Mouse (Mus musculus): Measurements from ENCODE around the gene Rad54l. TPM values are rescaled to one million over a fixed set of nuclear protein-coding genes. Genes with fewer than 3 reads are reported as not detected.

Gene Rad54l
- total RNA-seq, 1 experiment from 2014 or later: 2.9 TPM

DNA sequence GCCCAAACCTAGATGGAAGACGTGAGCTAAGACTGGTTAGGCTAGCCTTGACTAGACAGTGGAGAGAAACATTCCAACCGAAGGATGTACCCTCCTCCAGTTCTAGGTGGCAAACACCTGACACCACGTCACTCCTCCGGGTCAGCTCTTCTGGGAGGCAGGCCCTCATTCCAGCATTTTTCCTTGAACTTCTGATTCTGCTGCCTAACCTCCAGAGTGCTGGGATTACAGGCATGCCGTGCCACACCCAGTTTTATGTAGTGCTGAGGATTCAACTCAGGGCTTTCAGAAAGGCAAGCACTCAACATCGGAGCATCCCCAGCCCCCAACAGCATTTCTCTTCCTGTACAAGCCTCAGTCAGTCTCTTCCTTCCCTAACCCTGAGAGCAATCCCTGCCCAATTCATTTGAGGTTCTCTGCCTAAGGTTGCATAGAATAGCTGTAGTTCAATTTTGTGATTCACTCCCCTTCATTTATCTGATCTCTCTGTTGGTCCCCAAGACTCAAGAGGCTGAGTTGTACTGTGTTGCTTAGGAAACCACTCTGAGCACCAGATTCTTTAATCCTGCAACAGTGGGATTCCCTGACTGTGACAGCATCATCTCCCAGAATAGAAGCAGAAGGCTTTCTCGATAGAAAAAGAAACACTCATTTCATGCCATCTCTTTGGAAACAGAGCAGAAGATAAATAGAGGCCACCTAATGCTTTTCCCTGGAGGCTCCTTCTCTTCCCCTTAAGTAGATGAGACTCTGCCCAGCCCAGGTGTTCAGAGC is 17.5 kb upstream of the Rad54l start:
- DNase-seq: no peak

DNA sequence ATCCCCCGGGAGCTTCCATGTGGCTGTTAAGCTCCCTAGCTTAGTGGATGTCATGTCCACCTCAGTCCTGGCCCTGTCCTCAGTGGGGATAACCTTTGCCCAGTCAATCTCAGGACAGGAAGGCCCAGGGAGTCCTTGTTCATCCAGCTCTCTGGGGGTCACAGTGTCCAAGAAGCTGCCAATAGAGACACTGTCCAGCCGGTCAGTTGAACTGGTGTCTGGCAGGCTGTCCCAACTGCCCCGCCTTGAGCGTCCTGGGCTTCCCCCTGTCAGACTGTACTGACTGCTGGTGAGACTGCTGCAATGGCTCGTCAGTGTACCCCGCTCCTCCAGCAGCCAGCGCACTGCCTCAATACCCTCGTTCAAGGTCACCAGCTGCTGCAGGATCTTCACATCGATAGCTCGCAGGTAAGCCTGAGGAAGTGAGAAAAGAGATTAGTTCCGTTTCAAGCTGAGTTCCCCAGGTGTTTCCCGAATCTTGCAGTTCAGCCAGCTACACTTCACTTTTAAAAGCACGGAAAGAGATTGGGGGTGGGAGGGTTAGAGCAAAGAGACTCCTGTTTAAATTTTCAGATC is 14.0 kb upstream of the Rad54l start:
- no peak for DNase-seq

DNA sequence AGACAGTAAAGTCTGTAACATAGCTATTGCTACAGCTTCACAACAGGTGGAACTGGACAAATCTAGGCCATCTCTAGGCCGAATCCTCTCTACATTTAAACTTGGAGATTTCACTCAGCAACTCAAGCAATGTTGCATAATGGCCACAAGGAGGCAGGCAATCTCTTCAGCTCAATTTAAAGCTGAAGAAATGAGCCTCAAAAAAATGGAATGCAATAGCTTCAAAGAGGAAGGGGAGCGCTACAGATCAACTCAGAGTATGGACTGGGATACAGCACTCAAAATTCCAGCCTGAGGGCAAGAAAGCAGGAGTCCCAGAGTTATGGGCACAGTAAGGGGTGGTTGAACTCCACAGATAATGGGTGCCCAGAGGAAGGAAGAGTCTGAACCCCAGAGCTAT is 11.5 kb upstream of the Rad54l start:
- DNase-seq: no peak

- no peak for DNase-seq
Measured at GRCm38 (mm10) chr4:116133126-116133525, 9.6 kb upstream of the Rad54l start.

DNA sequence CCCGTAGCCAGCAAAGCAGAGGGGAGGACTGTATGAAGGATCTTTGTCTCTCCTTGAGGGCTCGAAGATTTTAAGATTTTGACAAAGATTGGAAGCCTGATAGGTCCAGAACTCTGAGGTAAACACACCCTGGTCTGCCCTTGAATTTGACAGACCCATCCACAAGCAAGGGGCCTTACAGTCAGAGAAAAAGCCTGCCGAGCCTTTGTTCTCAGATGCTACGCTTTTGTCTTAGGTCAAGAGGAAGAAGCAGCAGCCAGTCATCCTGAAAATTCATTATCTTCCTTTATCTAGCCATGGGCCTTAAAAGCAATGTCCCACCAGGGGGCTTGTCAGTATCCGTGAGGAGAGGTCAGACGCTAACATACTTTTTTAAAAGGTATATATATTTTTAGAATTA is 4.5 kb upstream of the Rad54l start:
- no peak for DNase-seq

- DNase-seq: no peak
Measured at GRCm38 (mm10) chr4:116125803-116126386, 2.4 kb upstream of the Rad54l start.

- DNase-seq: no peak
Measured at GRCm38 (mm10) chr4:116122762-116123161, 728 bp downstream of the Rad54l start.

DNA sequence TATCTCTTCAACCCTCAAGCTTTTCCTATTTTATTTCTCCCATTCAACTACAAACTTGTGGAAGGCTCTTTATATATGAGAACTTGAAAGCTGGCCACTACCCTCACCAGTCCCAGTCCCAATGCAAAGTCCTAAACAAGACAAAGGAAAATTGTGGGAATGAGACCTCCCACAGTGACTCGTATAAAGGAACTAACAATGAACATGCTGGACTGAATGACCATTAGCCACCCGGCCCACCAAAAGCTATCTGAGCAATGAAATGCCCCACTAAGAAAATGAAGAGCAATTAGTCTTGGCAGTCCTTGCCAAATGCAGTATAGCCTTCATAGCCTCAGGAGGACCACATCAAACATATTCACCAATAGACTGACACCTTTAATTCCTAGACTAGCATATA is 12.0 kb downstream of the Rad54l start:
- no peak for DNase-seq

- no peak for DNase-seq
Measured at GRCm38 (mm10) chr4:116110695-116111094, 12.8 kb downstream of the Rad54l start.

DNA sequence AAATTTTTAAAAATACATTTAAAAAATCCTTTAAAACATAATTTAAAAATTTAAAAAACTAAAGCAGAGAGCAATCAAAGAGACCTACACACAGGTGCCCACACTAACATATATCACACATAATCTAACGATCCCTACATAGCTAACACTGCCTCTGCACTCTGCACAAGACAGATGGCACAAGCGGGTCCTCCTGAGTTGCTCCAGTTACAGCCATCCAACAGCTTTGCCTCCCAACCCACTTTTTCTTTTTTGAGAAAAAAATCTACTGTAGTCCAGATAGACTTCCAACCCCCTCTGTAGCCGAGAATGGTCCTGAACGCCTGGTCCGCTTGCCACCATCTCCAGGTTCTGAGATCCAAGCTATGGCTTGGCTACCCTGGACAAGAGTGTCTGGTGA is 18.2 kb downstream of the Rad54l start:
- DNase-seq: no peak

DNA sequence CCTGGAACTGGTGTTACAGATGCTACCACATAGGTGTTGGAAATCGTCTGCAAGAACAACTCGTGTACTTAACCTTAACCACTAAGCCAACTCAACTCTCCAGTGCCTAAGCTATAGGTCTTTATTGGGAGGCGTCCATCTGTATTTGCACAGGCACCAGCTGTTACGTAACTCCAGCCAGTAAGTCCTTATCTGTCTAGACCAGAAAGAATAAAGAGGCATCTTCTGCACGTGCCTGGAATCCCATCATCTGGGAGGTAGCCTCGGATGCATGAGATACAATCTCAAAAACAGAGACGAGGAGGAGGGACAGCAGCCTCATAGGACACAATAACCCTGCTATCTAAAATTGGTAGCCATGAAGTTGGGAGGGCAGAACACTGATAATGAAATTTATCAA is 22.5 kb downstream of the Rad54l start:
- DNase-seq: no peak

GRCm38 (mm10) chr4:116097211-116097610 is 26.3 kb downstream of the Rad54l start:
- no peak for DNase-seq

DNA sequence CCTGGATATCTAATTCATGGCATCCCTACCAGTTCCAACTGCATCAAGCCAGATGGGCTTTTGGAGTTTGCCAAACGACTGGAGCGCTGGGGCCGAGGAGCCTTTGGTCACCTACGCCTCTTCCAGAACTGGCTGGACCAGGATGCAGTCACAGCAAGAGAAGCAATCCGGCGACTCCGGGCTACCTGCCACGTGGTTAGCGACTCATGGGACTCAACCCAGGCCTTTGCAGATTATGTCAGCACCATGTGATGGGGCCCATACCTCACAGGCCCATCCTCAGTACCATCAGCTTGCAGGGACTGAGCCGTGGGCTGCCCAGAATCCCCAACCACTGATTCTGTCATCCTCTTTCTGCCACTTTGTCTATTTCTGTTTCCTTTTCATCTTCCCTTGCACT is 27.2 kb downstream of the Rad54l start:
- no peak for DNase-seq

DNA sequence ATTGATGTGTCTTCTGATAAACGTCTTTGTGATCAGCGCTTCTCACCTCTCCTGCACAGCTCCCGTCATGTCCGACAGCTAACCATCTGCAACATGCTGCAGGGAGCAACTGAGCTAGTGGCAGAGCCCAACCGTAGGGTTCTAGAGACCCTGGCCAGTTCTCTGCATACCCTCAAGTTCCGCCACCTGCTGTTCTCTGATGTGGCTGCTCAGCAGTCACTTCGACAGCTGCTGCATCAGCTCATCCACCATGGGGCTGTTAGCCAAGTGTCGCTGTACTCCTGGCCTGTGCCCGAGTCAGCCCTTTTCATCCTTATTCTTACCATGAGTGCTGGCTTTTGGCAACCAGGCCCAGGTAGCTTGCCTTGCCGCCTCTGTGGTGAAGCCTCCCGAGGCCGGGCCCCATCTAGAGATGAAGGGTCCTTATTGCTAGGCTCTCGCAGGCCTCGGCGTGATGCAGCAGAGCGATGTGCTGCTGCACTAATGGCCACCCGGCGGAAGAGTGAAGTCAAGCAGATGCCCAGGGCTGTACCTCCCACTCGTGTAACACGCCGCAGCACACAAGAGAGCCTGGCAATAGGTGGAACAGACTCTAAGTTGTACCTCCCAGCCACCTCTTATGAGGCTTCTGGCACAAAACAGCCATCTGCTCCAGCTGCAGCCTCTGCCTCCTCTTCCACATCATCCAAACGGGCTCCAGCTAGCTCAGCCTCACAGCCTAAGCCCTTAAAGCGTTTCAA is 34.8 kb downstream of the Rad54l start:
- DNase-seq: no peak

DNA sequence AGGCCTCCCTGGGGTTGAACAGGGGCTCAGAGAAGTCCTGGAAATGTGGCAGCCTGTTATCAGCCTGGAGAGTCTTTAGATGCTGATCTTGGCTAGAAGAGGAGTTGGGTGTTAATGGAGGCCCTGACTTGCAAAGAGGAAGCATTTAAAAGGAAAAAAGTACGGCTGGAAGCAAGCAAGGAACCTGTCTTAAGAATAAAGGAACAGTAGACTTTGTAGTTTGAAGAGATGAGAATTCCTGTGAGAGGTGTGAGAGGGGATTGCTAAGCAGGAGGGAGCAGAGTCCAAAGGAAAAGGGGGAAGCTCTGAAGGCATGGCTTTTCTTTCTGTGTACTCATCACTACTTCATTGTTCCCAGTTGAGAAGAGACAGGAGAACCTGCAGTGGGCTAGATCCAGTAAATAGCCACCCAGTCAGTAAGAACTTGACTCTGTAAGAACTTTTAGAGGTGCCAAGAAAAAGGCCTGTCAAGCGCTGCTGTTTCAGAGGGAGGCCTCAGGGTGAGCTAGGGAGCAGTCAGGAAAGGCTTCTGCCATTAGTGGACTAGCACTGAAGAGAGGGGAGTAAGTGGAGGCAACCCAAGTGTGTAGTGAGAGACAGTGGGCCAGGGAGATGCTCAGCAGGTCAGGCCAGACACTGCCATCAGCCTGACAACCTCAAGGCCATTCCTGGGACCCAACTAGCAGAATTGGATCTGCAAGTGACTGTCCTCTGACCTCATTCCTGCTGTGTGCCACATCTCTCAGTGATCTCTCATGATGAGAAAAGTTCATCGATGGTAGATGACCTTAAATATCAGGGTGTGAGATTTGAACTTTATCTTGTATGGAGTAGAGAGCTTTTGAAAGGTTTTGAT is 46.0 kb downstream of the Rad54l start:
- peak; percentile 8 for DNase-seq

- DNase-seq: peak; percentile 42
Measured at GRCm38 (mm10) chr4:116076369-116077231, 46.9 kb downstream of the Rad54l start.

GRCm38 (mm10) chr4:116075631-116076368 is 47.7 kb downstream of the Rad54l start:
- peak; percentile 68 for DNase-seq

DNA sequence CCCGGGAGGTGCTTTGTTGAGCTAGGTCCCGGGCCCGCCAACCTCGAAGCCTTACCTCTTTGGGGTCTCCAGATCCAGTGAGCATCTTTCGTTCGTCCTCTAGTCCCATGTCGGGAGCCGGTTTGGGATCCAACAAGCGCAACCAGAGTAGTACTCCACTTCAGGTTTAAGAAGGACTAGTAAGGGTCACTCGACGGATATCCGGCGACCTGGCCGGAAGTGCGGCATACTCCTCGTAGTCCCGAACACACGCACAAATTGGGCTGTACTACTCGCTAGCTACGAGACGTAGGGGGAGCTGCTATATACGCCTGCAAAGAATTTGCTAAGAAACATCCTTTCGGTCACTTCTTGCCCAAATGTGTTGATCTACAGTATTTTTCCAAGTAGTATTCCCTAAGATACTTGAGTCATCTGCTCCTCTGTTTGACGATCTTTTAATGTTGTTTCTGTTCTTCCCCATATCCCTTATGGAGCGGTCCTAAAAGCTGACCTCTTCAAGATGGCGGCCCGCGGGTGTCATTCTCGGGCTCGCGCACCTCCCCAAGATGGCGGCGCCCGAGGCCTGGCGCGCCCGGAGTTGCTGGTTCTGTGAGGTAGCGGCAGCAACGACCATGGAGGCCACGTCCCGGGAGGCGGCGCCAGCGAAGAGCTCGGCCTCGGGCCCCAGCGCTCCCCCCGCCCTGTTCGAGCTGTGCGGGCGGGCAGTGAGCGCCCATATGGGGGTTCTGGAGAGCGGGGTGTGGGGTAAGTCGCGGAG is 48.4 kb downstream of the Rad54l start, which contains the start of the genes Uqcrh and Lrrc41:
Gene Uqcrh (minus strand): TSS at position 211 of the 760 bp plus-strand sequence.
Gene Lrrc41 (plus strand): TSS at position 409 of the 760 bp plus-strand sequence.
- peak; percentile 95 for DNase-seq

- no peak for DNase-seq
Measured at GRCm38 (mm10) chr4:116074145-116074675, 49.3 kb downstream of the Rad54l start.

All from adrenal gland, postnatal 25 days (tissue).